Mouse (Mus musculus) lung, postnatal 4 days (tissue): ENCODE measurements at regions not wholly inside any gene's neighbourhood (a gene's known extent, or its start where the extent isn't known, plus 50 kb on each side); places are given as distances from the start of the nearest gene placed in this dataset.

Experiments used
- DNase-seq, 2 experiments: peaks; one replicate each; pipeline ENCODE4 v3.0.0; 2021

DNA sequence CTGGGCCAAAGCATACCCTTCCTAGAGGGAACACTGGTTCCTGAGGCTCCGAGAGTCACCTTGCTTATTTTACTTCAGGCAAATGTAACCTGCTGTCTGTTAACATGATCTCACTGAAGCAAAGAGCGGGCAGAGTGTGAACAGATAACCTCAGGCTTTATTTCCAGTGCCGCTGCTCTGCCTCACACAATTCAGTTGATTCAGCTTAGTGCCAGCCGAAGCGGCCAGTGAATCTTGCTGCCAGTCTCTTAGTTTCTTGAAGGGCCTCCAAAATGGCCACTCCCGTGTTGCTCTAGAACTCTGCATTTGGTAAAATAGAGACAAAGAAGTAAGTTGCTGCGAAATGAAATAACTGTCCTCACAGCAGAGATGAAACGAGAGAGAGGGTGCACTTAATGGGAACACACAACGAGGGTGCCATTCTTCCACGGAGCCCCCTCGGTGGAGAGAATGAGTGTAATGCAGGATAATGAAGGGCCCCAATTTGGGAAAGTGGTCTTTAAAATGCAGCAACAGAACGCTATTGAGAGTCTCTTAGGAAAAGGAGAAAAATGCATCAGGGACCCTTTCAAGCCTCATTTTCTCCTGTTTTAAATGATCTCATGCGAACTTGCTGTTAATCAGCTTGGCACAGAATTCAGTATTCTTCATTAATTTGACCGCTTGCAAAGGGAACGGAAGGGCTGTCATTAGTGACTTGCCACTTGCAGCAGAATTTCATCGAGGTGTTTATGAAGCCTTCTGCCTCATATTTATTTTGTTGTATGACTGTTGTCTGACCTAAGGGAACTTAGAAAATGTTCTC lies 81.2 kb upstream of the Mmadhc start:
- DNase-seq, result no peak

DNA sequence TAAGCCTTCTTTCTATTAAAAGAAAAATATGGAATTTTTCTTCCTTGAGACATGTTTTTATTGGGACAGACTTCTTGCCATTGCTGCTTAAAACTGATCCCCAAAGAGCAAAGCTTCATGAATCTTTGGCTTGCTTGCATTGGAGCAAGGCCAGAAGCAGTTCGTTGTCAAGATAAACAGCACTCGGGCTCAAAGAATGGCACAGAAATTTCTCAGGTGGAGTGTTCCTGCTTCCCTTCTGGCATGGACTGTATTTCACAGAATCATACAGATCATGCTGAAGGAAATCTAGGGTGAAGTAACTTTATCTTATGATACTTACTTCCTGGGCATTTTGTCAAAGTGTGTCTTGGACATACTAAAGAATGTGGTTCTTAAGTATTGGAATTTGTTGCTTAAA lies 77.0 kb upstream of the Mmadhc start:
- DNase-seq, result no peak

DNA sequence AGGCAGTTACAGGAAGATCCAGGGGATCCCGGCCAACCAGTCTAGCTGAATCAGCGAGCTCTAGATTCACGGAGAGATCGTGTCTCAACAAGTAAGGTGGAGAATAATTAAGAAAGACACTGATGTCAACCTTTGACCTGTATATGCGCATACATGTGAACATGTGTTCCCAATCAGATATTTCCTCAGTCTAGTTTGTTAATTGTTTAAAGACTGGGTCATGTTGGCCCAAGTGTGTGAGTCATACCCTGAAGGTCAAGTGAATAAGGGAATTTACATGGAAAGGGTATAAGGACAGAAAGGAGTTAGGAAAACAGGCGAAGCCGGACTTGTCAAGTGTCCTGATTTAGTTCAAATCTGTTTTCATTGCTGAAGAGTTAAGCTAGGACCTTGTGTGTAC lies 76.4 kb upstream of the Mmadhc start:
- DNase-seq, result no peak

DNA sequence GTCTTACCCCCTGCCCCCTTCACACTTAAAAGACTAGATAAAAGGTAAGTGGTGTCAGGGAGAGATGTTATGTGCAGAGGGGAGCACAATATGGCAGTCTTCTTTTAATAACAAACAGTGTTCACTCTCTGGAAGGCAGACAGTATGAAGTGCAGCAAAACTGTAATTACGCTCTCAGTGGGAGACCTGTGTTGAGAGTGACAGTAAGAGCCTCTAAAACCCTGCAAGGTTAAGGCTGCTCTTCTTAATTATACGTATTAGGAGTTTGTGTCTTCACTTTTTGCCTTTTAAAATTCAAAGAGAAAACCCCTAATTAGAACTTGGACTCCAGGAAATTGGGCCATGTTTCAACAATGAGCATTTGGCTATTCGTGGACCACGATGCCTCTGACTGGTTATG lies 72.2 kb upstream of the Mmadhc start:
- DNase-seq, result no peak

DNA sequence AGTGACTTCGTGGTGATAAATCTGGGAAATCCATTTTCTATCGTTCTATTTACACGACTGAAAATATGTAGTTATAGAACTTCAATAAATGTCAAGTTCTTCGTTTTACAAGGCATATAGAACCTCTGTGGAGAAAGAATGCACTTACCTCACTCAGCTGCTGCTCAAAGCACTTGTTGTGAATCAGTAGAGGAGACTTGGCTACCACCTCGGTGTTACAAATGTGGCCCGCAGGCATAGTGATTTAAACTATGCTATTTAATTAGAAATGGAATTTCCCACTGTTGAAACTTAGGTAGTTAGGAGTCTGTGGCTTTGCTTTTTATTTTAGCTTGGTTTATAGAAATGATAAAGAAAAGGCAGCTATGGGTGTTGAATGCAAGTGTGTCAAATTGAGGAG lies 71.8 kb upstream of the Mmadhc start:
- no peak for DNase-seq

DNA sequence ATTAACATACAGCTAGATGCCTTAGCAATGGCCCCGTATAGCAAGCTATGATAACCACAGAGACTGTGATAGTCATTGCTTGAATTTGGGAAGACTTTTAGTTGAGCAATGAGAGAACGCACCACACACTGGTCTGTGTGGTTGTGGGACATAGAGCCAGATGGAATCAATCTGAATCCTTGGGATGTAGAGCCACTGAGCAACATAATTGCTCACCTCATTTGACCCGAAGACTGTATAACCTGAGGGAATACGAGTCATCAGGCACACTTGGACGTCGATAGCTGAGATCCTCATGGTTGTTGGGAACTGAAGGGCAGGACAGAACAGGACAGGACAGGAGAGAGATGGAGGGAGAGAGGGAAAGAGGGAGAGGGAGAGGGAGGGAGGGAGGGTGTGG lies 68.6 kb upstream of the Mmadhc start:
- no peak for DNase-seq

DNA sequence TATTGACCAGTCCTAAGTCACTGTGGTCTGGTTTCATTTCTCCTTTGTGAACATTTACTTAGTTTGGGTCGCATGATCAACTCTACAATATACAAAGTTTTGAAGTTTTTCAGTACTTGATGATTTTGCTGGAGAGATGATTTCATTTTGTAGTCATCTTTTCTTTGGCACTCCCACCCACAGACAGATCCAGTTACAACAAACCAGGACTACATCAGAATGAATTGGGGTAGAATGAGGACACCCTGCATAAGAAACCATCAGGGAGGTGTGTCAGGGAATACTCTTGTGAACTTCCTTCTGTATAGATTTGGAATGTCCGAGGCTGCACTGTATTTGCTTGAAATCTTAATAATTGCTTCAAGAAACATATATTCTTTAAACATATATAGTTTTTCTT lies 59.5 kb upstream of the Mmadhc start:
- DNase-seq, result no peak

DNA sequence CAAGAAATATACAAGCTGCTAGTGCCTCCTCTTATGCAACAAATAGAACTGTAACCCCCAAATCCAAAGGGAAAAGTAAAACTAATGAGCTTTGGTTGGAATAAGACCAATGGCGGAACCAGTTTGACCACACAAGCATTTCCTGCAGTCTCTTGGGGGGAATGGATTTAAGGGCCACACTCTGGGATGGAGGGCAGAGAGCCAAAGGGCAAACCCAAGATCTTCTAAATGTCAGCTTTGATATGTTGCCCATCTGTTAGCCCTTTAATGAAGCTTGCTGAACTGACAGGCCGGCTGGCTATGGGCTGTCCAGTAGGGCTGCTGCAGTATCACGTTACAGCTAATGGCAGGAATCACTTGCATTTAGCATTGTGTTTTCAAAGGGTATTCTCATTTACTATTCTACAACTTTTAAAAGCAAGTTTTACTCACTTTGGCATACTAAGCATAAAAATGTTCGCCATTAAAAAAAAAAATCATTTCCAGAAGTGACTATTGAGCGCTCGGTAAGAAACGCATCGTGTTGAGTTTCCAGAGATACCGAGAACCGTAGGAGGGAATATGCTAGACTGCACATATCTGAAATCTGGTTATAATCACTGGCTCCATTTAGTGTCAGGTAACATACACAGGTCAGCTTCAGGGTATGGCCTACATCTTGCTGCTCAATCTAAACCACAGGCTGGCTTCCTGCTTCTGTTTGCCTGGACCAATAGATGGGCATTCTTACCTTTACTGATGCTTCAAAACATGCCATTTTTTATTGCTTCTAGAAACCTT lies 51.1 kb upstream of the Mmadhc start:
- DNase-seq, result peak in 1 of 2 experiments; percentile 23
